Mouse (Mus musculus) heart, adult 2 months (tissue): ENCODE data around the gene Tmem217.

Experiments
- CTCF ChIP-seq: fragments of 200-600 bp; IDR thresholded peaks from 2 replicates; pipeline ENCODE4 v1.8.1; 2022; ENCODE audit warnings: antibody characterized with exemption, mild to moderate bottlenecking, moderate library complexity
- EP300 ChIP-seq: fragments of 200-500 bp; IDR thresholded peaks from 2 replicates; pipeline ENCODE4 v1.6.1; 2011; ENCODE audit warnings: low read depth, low read length, control low read depth; ENCODE audit not compliant: insufficient read depth
- POLR2A ChIP-seq: fragments of 200-500 bp; IDR thresholded peaks from 2 replicates; pipeline ENCODE4 v1.6.1; 2011; ENCODE audit warnings: mild to moderate bottlenecking, low read depth, low read length, control low read depth; ENCODE audit not compliant: insufficient read depth

GRCm38 (mm10) chr17:29544064-29544463, 8.1 kb downstream of the Tmem217 start:
- TF ChIP-seq CTCF (peak; percentile 21; the same call in 1 of the 2 replicates), EP300 (no peak), POLR2A (no peak)
